Mouse (Mus musculus) neural tube, embryonic 10.5 days (tissue): ENCODE measurements at regions not wholly inside any gene's neighbourhood (a gene's known extent, or its start where the extent isn't known, plus 50 kb on each side); places are given as distances from the start of the nearest gene placed in this dataset.
A peak's percentile ranks its signal among the peaks of the same experiment; 100 is the strongest.
"Not testable (repeated sequence)": the region's sequence is repeated elsewhere in the genome, so short reads cannot be mapped to it uniquely, and the experiment has no call there.

Source experiments
- DNase-seq: peaks from one replicate; pipeline ENCODE4 v3.0.0-alpha.2; 2017; ENCODE audit warnings: low spot score; ENCODE audit errors: extremely low spot score

DNA sequence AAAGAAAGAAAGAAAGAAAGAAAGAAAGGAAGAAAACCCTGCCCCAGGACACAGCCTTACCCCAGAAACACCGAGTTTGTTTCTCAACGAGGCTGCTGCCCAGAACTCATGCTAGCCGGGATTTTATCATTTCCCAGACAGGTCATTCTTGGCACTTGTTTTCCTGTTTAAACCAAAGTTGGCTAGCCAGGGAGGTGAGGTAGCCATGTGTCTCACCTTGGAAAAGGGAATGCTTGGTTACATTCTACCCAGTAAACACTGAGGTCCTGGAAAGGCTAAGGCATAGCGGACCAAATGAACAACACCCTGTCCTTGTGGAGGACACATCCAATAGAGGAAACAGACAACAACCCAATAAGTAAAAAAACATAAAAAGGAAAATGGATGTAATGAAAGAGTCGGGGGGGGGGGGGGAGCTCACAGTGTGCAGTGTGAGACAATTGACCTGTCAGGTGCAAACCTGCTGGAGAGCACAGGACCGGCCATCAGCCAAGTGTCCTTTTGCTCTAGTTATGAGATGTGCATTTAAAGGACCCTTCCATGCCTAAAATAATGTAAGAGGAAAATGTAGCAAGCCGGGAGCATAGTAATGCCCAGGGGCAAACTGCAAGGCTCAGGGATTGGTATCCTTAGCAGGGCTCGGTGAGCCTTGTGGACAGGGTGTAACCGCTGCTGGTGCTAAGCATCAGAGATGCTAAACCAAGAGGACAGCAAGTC, 78.2 kb upstream of the Fzd7 start:
- no peak for DNase-seq

DNA sequence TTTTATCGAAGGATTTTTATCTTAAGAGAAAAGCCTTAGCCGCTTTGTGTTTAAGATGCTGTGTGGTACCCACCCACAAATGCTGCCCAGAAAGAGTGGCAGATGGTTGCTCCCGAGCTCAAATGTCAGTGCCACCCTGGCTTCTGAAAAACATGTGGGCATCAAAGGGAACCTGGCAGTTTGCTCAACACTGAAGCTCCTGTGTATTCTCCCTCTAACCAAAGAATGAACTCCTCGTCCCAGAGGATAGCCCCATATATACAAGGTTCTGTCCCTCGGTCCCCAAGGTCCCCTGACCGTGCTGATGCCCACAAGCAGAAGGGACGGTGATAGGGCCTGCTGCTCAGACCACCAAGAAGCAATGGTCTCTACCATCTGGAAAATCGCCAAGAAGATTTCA, 76.9 kb upstream of the Fzd7 start:
- no peak for DNase-seq

DNA sequence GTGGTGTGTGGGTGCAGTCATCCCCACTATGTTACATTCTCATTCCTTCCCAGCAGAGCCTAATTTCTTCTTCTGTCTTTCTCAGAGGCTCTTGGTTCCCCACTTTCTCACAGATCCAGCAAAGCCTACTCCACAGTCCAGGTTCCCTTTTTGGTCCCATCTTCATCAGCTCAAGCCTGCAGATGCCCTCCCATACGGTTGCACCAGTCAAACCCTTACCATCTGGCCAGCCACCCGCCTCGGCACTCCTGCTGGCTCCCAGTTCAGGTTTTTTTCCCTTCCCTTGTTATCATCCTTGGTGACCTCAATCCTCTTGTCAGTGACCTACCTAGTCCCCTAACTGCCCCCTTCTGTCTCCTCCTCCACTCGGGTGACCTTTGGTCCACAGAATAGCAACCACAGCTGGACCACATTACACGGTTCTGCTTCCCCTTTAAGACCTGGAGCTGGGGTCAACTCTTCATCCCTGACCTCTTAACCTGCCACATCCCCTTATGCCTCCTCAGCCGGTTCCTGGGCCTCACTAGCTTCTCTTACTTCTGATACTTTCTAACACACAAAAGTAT, 75.4 kb upstream of the Fzd7 start:
- DNase-seq: peak; percentile 47

DNA sequence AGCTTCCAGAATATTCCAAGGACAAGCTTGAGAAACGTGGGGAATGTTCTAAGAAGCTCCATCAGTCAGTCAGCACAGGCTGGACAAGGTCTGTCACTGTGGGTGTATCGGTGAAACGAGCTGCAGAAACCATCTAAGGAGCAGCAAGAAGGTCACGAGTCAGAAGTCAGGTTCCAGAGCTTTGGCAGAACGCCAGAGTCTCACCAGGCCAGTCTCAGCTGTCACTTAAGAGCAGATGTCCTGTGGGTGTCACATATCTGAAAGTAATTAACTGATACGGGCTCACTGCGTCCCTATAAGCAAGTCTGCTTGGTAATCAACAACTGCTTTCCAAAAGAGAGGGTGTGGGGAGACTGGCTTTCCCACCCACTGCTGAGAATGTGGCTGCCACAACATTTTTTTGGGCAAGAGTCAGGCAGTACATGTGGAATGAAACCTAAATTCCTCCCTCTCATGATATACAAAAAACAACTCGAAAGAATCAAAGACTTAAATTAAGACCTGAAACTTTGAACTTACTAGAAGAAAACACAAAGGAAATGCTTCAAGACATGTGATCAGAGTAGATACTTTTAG, 72.6 kb upstream of the Fzd7 start:
- no peak for DNase-seq

DNA sequence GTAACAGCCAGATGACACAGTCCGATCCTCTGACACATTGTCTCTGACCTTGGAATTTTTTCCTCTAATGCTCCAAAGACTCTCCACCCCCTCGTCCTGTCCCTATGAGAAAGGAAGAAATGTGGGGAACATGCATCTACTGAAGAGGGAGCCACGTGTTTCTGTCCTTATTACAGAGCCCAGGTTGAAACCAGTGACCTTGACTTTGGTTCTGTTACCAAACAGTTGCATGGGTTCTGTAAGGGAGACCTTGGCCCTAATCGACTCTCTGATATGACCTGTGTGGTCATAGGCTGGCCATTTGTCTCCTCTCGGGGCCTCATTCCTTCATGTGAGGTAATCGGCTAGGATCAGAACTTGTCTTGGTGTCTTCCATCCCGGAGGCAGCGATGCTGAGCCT, 69.0 kb upstream of the Fzd7 start:
- DNase-seq: no peak

DNA sequence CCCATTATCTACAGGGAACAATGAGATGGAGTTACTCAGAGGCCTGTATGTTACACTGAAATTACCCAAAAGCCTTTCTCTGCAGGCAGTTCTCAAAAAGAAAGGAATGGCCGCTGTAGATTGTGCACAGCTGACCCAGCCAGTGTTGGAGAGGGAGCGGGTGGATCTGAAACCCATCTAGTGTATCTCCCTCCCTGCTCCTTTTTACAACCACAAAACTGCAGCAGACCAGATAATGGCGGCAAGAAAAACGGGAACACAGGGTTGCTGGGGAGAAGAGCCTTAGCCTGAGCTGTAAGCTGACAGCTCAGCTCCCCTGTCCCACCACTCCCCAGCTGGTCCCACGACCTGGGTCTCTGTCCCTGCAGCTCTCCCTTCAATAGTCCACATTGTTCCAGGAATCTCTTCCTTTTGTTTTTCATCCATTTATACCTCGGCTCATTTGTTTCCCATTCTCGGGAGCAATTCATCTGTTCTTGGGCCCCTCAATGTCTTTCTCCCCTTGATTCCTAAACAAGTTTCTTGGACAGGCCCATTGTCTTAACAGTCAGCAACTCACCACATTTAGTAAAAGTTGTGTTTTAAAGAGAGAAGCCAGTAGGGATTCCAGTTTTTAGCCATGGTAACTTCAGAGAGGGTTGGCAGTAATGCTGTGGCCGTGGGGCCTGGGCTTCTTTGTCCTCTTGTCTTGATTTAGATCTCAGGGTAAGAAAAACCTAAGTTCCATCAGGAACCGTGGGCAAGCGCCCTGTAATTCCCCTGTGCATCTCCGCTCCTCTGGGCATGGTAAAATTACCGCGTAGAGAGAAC, 67.6 kb upstream of the Fzd7 start:
- no peak for DNase-seq

DNA sequence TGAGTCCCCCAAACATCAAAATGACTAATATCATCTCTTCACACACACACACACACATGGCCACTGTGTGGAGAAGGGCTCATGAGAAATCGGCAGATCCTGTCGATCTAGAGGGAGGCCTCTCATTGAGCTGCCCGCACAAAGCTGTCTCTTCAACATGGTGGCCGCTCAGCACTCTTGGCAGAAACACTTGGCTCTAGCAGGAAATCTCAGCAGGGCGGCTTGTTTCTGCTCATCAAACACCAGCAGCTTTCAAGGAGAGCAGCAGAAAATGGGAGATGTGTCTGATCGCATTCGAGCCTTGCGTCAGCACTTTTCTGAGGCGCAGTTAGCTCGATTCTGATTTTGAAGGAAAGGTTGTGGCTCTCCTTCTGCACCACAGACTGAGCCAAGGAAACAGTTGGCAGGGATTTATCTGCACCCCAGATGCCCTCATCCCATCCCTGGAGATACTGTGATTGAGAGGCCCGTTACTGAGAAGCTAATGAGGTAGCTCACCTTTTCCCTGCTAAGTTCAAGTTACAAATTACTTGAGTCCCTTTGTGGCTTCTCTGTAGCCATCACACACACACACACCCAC, 66.4 kb upstream of the Fzd7 start:
- DNase-seq: no peak

DNA sequence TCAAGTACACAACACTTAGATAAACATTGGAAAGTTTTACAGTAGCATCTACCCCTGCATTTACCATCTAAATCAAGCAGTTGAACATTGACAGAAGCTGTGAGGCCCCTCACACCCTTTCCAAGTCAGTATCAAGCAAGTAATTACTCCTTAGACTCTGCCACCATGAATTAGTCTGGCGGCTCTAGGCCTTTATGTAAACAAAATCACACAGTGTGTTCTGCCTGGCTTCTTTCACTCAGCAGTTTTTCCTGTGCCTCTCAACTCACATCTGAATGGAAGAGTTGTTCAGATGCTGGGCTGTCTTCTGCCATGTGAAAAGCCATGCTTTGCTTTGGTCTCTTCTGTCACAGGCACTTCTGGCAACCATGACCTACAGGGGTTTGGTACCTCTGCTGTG, 64.9 kb upstream of the Fzd7 start:
- DNase-seq: no peak

DNA sequence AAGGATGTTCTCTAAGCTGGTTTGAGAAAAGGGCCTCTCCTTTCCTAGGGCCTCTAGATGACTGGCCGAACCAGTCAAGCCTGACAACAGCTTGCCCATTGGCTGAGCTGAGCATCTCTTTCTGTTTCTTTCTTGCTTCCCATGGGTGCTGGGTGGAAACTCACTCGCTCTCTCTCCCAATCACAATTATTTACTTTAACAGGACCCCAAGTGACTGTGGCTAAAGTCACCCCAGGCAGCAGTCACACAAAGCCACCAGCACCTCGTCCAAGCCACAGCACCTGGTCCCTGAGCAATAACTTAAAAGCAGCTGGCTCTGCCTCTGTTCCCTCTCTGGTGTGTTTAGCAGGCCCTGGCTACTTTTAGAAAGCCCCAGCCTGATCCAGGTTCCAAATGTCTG, 64.3 kb upstream of the Fzd7 start:
- DNase-seq: no peak

DNA sequence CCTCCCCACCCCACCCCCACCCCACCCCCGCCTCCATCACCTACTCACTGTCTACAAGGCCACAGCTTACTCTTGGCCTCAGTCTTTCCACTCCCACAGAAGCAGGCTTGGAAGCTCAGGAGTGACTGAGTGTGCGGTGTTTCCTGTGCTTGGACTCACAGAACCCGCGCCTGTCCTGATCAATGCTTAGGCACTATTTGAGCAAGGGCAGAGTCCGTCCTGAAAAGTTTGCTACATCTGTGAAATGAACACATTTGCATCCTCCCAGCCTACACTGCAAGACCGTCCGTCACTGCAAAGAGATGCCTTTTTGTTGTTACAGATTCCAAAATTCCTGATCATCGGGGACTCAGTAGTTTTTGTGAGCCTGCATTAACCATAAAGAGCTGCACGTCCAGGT, 63.5 kb upstream of the Fzd7 start:
- DNase-seq: no peak

DNA sequence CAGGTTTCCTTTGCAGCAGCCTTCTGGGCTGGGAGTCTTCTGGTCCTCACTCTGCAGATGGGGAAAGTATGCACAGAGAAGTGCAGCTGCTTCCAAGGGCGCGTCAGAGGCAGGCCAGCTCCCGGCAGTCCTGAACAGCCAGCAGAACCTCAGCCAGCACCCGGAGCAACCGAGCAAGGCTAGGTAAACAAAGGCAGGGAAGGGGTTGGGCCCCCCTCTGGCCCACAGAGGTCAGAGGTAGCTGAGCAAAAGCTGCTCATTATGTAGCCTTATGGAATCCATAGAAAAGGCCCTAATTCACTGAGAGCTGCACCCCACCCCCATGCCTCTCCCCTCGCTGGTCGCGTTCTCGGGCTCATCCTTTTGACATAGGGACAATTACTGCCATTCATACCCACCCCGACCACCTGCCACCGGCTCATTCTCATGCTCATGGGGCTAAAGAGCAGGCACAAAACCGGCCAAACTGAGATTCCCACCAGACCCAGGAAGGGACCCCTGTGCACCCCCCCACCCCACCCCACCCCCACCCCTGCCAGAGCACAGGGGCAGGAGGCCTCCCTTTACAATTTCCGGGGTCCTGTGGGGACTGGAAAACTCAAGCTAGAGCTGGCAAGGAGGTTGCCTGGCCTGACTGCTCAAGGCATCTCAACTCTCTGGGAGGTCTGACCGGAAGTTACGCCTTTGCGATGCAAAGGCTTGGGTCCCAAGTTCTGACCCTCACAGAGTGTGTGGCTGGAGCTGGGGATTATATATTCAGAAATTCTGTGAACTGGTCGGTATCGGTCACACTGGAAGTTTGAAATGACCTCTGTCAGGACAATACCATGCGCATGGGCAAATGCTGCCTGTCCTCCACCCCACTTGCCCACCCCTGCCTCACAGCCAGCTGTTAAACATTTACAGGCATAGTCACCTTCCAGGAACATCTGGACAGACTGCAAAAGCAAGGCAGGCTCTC, 59.0 kb upstream of the Fzd7 start:
- DNase-seq: peak; percentile 62

DNA sequence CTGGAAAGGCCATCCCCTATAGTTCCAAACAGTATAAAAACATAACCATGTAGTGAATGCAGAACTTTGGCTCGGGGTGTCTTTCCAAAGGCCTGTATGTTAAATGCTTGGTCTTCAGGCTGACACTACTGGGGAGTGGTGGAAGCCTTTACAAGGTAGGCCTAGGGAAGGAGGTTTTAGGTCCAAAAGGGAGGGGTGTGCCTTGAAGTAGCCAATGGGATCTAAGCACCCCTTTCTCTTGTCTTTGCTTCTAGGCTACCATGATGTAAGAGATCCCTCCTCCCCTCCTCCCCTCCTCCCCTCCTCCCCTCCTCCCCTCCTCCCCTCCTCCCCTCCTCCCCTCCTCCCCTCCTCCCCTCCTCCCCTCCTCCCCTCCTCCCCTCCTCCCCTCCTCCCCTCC, 56.5 kb upstream of the Fzd7 start:
- DNase-seq: not testable (repeated sequence)

DNA sequence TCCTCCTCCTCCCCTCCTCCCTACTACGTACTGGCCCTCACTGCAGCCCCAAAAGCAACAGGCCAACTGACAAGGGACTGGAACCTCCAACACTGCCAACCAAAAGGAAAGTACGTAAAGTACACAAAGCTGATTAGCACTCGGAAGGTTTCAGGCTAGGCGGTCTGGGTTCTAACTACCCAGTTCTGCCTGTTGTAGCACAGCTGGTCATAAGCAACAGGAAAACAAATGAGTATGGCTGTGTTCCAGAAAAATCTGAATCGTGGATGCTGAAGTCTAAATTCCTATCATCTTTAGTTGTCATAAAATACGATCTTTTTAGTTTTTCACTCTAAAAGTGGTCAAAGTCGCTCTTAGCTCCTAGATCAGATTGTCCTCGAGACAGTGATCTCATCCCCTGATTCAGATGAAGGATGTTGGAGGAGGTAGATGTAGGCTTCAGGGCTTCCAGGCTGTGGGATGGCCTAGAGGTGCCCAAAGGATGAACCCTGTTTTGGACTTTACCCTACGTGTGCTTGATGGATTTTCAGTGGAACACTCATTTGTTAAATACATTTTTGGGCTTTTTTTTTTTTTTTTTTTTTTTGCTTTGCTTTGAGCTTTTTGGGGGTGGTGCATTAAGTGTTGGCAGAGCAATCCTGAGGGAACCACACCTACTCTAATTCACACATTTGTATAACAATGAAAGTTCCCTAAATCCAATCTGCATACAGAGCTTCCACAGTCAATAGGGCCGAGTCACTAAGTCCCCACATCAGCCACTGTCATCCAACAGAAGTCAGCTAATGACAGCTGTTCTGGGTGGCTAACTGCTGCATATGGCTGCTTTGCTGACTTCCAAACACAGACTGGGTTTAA, 55.6 kb upstream of the Fzd7 start:
- no peak for DNase-seq

DNA sequence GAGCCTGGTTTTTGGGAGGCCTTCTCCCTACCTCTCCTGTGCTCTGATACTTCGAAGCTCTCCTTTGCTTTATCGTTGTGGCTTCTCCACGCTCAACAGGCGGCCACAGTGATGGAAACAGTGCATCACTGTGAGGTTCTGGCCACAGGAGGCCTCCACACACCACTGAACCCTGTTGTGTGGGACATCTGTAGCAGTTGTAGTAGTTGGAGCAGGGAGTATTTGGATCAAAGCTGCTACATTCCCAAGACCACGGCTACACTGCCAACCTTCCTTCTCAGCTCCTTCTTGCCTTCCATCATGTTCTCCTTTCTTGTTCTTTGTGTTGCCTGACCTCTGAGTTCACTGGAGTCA, 55.0 kb upstream of the Fzd7 start:
- no peak for DNase-seq

DNA sequence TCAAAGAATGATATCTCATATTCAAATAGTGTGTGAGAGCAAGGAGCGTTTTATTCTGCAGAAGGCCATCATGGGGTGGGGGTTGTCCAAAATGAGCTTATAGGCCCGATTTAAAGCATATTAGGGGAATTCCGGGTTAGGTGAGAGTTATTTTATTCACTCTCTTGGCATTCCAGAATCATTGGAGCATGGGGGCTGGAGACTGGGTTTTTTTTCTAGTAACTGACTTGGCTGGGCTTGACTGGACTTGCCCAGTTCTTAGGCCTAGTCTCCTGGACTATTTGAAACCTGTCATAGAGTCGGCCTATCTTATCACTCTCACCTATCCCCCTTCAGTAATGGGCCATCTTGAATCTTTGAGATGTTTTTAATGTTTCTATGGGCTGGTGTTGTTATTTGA, 52.9 kb upstream of the Fzd7 start:
- DNase-seq: no peak

DNA sequence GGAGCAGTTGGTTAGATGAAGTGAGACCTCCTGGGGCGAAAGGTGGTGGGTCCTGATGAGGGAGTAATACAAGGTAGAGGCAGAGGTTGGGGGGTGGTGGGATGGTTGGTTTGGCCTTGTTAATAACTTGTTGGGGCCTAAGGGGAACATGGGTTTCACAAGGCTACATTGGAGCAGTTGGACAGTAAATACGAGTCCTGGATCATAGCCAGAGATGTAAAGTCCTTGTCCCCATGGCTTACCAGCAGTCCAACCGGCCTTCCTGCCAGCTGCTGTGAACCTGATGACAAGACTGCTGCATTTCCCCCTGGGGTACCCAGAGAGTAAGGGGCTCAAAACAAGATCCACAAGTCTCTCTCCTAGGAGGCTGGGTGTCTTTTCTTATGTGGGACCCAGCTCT, 52.0 kb upstream of the Fzd7 start:
- DNase-seq: no peak

DNA sequence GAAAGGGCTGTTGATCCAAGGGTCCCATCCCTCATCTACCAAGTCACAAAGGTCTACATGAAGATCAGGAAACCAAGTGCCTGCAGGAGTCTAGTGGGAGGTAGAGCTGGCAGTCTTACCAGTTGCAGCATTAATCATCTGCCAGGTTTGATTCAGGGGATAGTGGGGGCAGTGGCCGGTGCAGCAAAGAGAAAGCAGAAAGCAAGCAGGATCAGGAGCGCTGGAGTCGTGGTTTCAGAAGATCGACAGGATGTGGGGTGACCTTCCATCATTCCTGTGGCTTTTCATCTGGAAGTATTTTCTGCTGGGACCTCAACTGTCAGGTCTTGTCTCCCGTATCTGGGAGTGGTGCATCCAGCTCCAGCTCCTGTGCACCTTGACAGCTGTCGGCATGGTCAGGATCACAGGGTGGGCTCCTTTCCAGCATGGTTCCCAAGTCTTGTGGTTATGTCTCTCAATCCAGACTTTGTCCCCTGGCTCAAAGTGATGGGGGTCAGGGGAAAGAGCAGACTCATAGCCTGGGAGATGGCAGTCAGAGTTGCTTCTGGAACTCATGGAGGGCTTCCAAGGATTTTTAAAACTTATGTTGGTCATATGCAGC, 51.2 kb upstream of the Fzd7 start:
- DNase-seq: no peak
